Mouse (Mus musculus): ENCODE results near the gene Cc2d1a. TPM values are rescaled to one million over a fixed set of nuclear protein-coding genes. Genes with fewer than 3 reads are reported as not detected.

Gene Cc2d1a
- polyA plus RNA-seq, 1 experiment from 2014 or later, result 5.5 TPM

MicroRNAs encoded within 50 kb of the gene (microRNA counts, 519-probe panel; counts per million panel counts)
- microRNA mmu-miR-181c (2,590 counts per million, percentile 49 among the panel's probes with 10 or more counts), microRNA mmu-miR-709 (3,697 counts per million, percentile 75 among the panel's probes with 10 or more counts)

Small RNA genes lying within 50 kb of the gene (microRNA-seq; reads per million reads assigned to microRNA genes)
- gene Gm25110 (not detected), gene Mir181c (1,473 reads per million, percentile 80 among the genes with 10 or more reads in this experiment), gene Mir181d (949 reads per million, percentile 76 among the genes with 10 or more reads in this experiment), gene Mir709 (not detected)

Other genes starting within 250 kb of the Cc2d1a start
- 1.1 and 1.6 TPM in 2 replicates for gene Adgrl1, start 247.8 kb downstream of the Cc2d1a start, polyA plus RNA-seq (2015; fragmentation: Nextera tagmentation; extraction: Ambion mirVana)
- 0.39 and 0.47 TPM in 2 replicates for gene Gm10644, start 192.7 kb downstream of the Cc2d1a start, polyA plus RNA-seq (2015; fragmentation: Nextera tagmentation; extraction: Ambion mirVana)
- 116 and 118 TPM in 2 replicates for gene Asf1b, start 192.4 kb downstream of the Cc2d1a start, polyA plus RNA-seq (2015; fragmentation: Nextera tagmentation; extraction: Ambion mirVana)
- 51.2 and 51.5 TPM in 2 replicates for gene Prkaca, start 174.9 kb downstream of the Cc2d1a start, polyA plus RNA-seq (2015; fragmentation: Nextera tagmentation; extraction: Ambion mirVana)
- 5.8 and 6.9 TPM in 2 replicates for gene Samd1, start 150.3 kb downstream of the Cc2d1a start, polyA plus RNA-seq (2015; fragmentation: Nextera tagmentation; extraction: Ambion mirVana)
- gene 1700067K01Rik, start 146.4 kb downstream of the Cc2d1a start, polyA plus RNA-seq (2015; fragmentation: Nextera tagmentation; extraction: Ambion mirVana), result 0.58 and 0.61 TPM in 2 replicates
- not detected in 2 replicates for gene 2210011C24Rik, start 135.8 kb downstream of the Cc2d1a start, polyA plus RNA-seq (2015; fragmentation: Nextera tagmentation; extraction: Ambion mirVana)
- gene Palm3, start 126.5 kb downstream of the Cc2d1a start, polyA plus RNA-seq (2015; fragmentation: Nextera tagmentation; extraction: Ambion mirVana), result 0.15 and 0.23 TPM in 2 replicates
- 0.74 and 1.3 TPM in 2 replicates for gene Il27ra, start 105.3 kb downstream of the Cc2d1a start, polyA plus RNA-seq (2015; fragmentation: Nextera tagmentation; extraction: Ambion mirVana)
- gene Rln3, start 102.9 kb downstream of the Cc2d1a start, polyA plus RNA-seq (2015; fragmentation: Nextera tagmentation; extraction: Ambion mirVana), result 0.15 TPM in 1 of 2 replicates, not detected in the other
- gene Gm10643, start 82.8 kb downstream of the Cc2d1a start, polyA plus RNA-seq (2015; fragmentation: Nextera tagmentation; extraction: Ambion mirVana), result 0.24 and 0.30 TPM in 2 replicates
- gene Rfx1, start 81.1 kb downstream of the Cc2d1a start, polyA plus RNA-seq (2015; fragmentation: Nextera tagmentation; extraction: Ambion mirVana), result 2.4 and 2.9 TPM in 2 replicates
- 3.2 and 3.5 TPM in 2 replicates for gene Dcaf15, start 43.2 kb downstream of the Cc2d1a start, polyA plus RNA-seq (2015; fragmentation: Nextera tagmentation; extraction: Ambion mirVana)
- not detected in 2 replicates for gene Podnl1, start 21.9 kb downstream of the Cc2d1a start, polyA plus RNA-seq (2015; fragmentation: Nextera tagmentation; extraction: Ambion mirVana)
- 0.25 and 0.41 TPM in 2 replicates for gene 4930432K21Rik, start 89 bp upstream of the Cc2d1a start, polyA plus RNA-seq (2015; fragmentation: Nextera tagmentation; extraction: Ambion mirVana)
- 0.31 TPM in 2 replicates for gene Nanos3, start 37.3 kb upstream of the Cc2d1a start, polyA plus RNA-seq (2015; fragmentation: Nextera tagmentation; extraction: Ambion mirVana)
- gene Zswim4, start 89.1 kb upstream of the Cc2d1a start, polyA plus RNA-seq (2015; fragmentation: Nextera tagmentation; extraction: Ambion mirVana), result 2.0 and 2.5 TPM in 2 replicates
- 176 and 183 TPM in 2 replicates for gene D8Ertd738e, start 101.8 kb upstream of the Cc2d1a start, polyA plus RNA-seq (2015; fragmentation: Nextera tagmentation; extraction: Ambion mirVana)
- gene Mri1, start 109.4 kb upstream of the Cc2d1a start, polyA plus RNA-seq (2015; fragmentation: Nextera tagmentation; extraction: Ambion mirVana), result 28.6 and 30.5 TPM in 2 replicates
- 7.3 and 7.7 TPM in 2 replicates for gene Ccdc130, start 122.4 kb upstream of the Cc2d1a start, polyA plus RNA-seq (2015; fragmentation: Nextera tagmentation; extraction: Ambion mirVana)
- gene Cacna1a, start 240.5 kb upstream of the Cc2d1a start, polyA plus RNA-seq (2015; fragmentation: Nextera tagmentation; extraction: Ambion mirVana), result 0.15 and 0.26 TPM in 2 replicates

Data from liver, embryonic 15.5 days (tissue).